Mouse (Mus musculus) A20 (cell line): ENCODE measurements at regions not wholly inside any gene's neighbourhood (a gene's known extent, or its start where the extent isn't known, plus 50 kb on each side); places are given as distances from the start of the nearest gene placed in this dataset.

ENCODE experiments used
- DNase-seq: peaks from one replicate; pipeline ENCODE4 v3.0.0-alpha.2; 2011; ENCODE audit warnings: low read depth, low spot score

DNA sequence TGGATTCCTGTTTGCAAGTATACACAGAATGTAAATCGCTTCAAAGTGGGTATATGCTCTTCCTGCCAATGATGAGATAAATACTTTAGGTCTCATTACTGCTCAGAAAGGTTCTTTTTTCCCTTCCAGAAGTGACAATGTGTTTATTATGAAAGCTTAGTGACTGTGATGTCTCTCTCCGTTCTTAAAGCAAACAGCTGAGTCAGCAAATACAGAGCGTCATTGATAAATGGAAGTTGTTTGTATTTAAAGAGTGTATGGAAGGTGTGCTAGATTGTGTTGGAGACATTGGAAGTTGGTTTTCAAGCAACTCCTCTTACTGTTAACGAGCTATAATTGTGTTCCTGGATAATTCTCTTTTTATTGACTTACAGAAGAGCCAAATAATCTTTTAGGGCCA lies 408.0 kb downstream of the Prr30 start:
- DNase-seq: no peak

GRCm38 (mm10) chr14:100781882-100782281 lies 418.2 kb downstream of the Prr30 start:
- no peak for DNase-seq

- peak; percentile 3 for DNase-seq
Observed at GRCm38 (mm10) chr14:100753951-100754350, 446.2 kb downstream of the Prr30 start.

DNA sequence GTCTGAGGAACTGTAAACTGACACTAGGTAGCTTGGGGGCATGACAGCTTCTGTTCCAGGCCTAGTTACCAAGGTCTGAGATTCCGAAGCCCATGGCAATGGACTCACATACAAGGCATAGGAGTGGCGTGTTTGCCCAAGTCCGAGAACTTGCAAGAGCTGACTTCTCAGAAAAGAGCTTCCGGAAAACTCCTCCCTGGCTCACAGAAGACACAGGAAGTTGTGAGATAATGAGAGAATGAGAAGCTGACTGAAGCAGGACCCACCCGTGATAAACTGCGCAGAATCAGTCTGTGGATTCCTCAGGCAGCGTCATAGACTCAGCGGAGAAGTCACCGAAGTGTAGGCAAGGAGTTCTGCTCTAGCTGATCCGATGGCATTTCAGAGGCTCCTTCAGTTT lies 447.4 kb downstream of the Prr30 start:
- DNase-seq: no peak

GRCm38 (mm10) chr14:100749737-100750541 lies 450.2 kb downstream of the Prr30 start:
- no peak for DNase-seq

DNA sequence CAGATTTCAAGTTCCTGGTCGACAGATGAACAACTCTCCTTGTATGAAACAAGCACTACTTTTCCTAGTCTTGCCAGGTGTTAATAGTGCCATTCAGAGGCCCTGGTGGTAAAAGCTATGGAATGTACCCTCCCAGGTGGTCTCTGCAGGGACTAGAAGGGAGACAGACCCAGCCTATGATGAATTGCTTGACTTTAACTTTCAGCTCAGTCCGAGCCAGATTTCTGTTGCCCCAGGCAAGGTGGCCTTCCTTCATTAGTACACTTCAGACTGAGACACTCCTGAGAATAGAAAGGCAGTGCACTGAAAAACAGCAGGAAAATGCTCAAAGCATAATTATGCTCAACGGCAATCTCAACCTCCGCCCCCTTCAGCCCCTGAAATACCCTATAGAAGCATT lies 450.8 kb upstream of the Klf12 start:
- DNase-seq: no peak

GRCm38 (mm10) chr14:100728433-100728832 lies 444.0 kb upstream of the Klf12 start:
- DNase-seq: no peak

GRCm38 (mm10) chr14:100727701-100728100 lies 443.2 kb upstream of the Klf12 start:
- DNase-seq: no peak

GRCm38 (mm10) chr14:100724962-100725361 lies 440.5 kb upstream of the Klf12 start:
- DNase-seq: no peak

- no peak for DNase-seq
Observed at GRCm38 (mm10) chr14:100720667-100721066, 436.2 kb upstream of the Klf12 start.

GRCm38 (mm10) chr14:100714952-100715351 lies 430.5 kb upstream of the Klf12 start:
- no peak for DNase-seq

GRCm38 (mm10) chr14:100713999-100714471 lies 429.6 kb upstream of the Klf12 start:
- no peak for DNase-seq

- DNase-seq: no peak
Observed at GRCm38 (mm10) chr14:100713592-100713991, 429.1 kb upstream of the Klf12 start.

DNA sequence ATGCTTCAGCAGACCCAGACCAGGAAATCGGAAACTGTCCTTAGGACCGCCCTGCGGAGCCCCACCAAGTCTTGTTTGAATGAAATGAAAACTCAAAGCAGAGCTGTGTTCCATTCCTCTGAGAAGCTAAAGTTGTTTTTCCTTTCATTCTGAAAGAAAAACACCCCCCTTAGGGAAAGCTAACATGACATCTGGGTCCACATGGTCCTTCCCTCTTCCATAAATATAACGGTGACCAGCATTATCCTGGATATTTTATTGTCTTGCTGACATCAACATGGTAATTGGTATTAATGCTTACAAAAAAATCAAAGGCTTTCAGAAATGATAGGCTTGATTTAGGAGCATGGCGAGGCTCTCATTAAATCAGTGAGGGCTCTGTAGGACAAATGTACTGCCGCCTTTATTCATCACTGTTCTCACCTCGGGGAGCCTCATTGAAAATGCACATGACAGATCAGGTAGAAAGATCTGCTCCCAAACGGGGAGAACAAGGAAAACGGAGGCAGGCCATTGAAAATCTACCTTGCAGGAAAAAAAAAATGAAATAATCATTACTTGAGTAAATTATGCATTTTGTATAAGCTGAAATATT lies 381.0 kb upstream of the Klf12 start:
- no peak for DNase-seq

DNA sequence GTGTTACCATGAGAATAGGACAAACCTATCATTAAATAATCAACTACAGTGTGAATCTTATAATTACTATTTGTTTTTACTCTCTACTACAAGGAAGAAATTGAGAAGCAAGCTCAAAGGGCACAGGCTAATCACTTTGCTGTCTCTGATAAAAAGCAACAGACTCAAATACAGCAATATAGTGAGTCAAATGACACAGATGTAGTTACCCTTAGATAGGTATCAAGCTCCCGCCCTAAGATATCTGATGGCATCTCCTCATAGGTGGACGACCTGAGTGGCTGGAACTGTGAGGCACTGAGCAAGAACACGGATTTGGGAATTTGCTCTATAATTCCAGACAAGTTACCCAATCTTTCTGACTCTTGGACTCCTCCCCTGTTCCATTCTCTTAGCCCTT lies 379.7 kb upstream of the Klf12 start:
- no peak for DNase-seq

GRCm38 (mm10) chr14:100642076-100642475 lies 357.6 kb upstream of the Klf12 start:
- DNase-seq: no peak

DNA sequence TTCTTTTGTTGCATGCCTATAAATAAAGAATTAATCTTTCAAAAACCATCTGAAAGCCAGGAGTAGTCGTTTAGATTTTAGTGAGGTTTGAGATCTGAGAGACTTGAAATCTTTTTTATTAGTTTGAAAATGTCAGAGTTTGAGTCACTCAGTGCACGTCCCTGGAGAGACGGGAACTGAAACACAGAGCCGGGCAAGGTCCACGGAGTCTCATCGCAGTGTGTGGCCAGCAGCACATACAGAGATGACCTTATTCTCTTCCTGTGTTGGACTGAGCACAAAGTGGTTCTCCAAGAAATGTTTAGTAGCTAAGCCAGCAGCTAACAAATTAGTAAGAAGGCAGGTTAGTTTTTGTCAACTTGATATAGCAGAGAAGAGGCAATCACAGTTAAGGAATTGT lies 350.0 kb upstream of the Klf12 start:
- DNase-seq: no peak

DNA sequence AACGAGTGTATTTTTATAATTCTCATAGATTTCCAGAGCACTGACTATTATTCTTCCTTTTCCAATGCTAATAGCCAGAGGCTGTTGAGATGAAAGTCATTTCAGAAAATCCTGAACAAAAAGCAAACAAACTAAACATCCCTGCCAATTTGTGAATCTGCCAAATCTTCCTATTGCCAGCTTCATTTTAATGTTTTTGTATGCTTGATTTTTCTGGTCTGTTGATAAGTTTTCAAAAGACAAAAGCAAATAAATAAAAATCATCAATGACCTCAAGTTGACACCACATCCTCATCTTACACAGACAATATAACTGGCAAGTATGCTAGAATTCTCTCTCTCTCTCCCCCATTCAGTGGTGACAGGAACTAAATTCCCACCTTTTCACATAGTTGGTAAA lies 347.2 kb upstream of the Klf12 start:
- DNase-seq: no peak

DNA sequence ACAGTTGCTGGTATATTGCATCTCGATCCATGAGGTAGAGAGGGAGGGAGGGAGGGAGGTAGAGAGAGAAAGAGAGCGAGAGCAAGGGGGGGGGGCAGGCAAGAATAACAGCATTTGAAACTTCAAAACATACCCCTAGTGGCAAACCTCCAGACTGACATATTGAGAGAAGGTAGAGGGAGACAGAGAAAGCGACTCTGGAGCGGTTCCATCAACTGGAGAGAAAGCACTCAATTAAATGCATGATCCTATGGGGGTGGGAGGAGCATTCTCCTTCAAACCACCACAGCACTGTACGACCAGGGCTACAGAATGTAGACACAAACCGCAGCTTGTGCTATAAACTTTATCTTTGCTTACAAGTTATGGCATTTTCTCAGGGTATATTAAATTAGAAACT lies 345.7 kb upstream of the Klf12 start:
- no peak for DNase-seq

DNA sequence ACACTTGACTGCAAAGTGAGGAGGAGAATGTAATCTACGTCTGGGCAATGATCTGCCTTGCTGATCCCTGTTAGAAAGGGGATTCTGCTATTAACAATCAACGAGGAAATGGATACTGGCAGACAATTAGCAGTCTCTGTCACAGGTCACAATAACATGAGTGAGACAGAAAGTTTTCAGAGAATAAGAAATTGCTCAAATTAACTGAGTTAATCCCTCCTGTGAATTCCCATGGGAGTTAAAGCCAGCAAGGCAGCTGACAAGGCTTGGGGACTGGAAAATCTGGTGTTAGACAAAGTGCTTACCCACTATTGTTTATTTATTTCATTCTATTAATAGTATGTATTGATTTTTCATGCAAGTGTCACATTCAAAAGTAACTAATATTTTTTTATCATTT lies 343.0 kb upstream of the Klf12 start:
- no peak for DNase-seq

GRCm38 (mm10) chr14:100619656-100620030 lies 335.2 kb upstream of the Klf12 start:
- no peak for DNase-seq

DNA sequence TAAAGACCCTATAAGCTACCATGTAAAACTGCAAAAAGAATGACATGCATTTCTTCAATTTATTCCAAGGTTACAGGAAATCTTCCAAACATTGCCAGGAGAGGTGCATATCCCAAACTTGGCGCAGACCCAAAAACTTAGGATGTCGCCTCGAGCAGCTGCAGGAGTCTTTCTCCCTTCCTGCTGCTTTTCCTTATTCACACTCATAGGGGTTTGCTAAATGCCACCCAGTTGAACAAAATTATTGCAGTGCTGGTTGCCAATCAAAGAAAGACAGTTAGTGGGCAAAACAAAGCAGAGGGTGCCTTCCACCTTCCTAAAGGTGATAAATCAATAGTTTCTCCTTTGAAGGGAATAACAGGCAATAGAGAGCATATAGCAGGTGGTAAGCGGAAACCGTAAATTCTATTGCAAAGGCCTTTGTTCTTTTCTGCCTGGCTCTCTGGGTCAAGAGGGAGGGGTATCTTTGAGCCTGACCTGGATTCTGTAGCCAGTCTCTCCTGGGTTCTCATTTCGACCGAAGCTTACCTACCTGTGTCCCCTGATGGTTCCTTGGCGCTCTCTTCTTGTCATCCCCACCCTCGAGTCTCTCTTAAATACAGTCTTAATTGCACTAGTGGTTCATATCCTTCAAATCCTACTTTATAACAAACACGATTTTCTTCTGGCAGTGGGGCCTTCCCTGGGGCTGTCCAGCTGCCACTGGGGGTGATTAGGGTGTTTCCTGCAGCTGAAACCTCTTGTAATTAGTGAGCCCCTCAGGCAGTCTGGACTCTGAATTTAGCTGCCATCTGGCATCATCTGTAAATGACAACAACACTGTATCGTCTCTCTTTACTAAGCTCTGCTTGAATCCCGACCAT lies 334.5 kb upstream of the Klf12 start:
- DNase-seq: no peak
